Mouse (Mus musculus): ENCODE measurements around the gene Sympk.

GRCm38 (mm10) chr7:19097217-19097616 lies 73.0 kb downstream of the Sympk start:
- TF ChIP-seq CTCF (IDR thresholded peaks at IDR 0.05; ENCODE audit: low read depth) = no peak
- TF ChIP-seq EP300 (IDR thresholded peaks at IDR 0.05; ENCODE audit: low read depth) = no peak

Measured in heart, postnatal 0 days (tissue).